Mouse (Mus musculus) hindbrain, embryonic 14.5 days (tissue): ENCODE data around the gene Obscn. TPM values are rescaled to one million over a fixed set of nuclear protein-coding genes. Genes with fewer than 3 reads are reported as not detected.

Experiments used
- ATAC-seq: fragments of 200-750 bp; cut with Nextera tagmentation; 2 replicates; pipeline ENCODE4 v1.8.0; 2017; ENCODE audit warnings: moderate number of reproducible peaks, mild to moderate bottlenecking, moderate TSS enrichment, moderate library complexity; ENCODE audit not compliant: low FRiP score
- DNase-seq: peaks from one replicate; pipeline ENCODE4 v3.0.0-alpha.2; 2015; ENCODE audit warnings: low spot score
- H3K27ac ChIP-seq: fragments of 300-500 bp; sonication (generic); 2 replicates; pipeline ENCODE4 v1.5.1; 2014; ENCODE audit warnings: mild to moderate bottlenecking, moderate library complexity
- H3K27me3 ChIP-seq: fragments of 300-500 bp; sonication (generic); 2 replicates; pipeline ENCODE4 v1.6.1; 2014; ENCODE audit warnings: mild to moderate bottlenecking, low read length, mixed read lengths; ENCODE audit not compliant: control insufficient read depth, insufficient read depth
- H3K36me3 ChIP-seq: fragments of 300-500 bp; sonication (generic); replicated peaks from 2 replicates; pipeline ENCODE4 v1.6.1; 2014; ENCODE audit not compliant: control insufficient read depth, insufficient read depth
- H3K4me1 ChIP-seq: fragments of 300-500 bp; sonication (generic); replicated peaks from 2 replicates; pipeline ENCODE4 v1.6.1; 2014; ENCODE audit warnings: antibody characterized with exemption, low read length, mixed read lengths; ENCODE audit not compliant: control insufficient read depth, insufficient read depth
- H3K4me2 ChIP-seq: fragments of 300-500 bp; sonication (generic); replicated peaks from 2 replicates; pipeline ENCODE4 v1.6.1; 2014; ENCODE audit warnings: mild to moderate bottlenecking, moderate library complexity
- H3K4me3 ChIP-seq: fragments of 300-500 bp; sonication (generic); replicated peaks from 2 replicates; pipeline ENCODE4 v1.5.1; 2014; ENCODE audit warnings: mild to moderate bottlenecking, low read length
- H3K9ac ChIP-seq: fragments of 300-500 bp; sonication (generic); 2 replicates; pipeline ENCODE4 v1.6.1; 2014
- H3K9me3 ChIP-seq: fragments of 300-500 bp; sonication (generic); 2 replicates; pipeline ENCODE4 v1.6.1; 2016; ENCODE audit warnings: low read length; ENCODE audit not compliant: control insufficient read depth
- WGBS: fragments of 180-500 bp; shearing (Covaris S2); extraction: QIAGEN DNeasy Blood & Tissue Kit; methylation state at CpG from one replicate; pipeline ENCODE4 v1.1.7; 2014; 5-methylcytosine and 5-hydroxymethylcytosine counted together
- polyA plus RNA-seq: library from polyadenylated mRNA; unstranded; fragments of >200 nt; fragmentation: Nextera tagmentation; extraction: Ambion mirVana; gene quantifications from 2 replicates; pipeline ENCODE4 v1.2.1, GENCODE M21; 2014

Gene Obscn
- polyA plus RNA-seq, 1 experiment from 2014 or later = 0.71 TPM

DNA sequence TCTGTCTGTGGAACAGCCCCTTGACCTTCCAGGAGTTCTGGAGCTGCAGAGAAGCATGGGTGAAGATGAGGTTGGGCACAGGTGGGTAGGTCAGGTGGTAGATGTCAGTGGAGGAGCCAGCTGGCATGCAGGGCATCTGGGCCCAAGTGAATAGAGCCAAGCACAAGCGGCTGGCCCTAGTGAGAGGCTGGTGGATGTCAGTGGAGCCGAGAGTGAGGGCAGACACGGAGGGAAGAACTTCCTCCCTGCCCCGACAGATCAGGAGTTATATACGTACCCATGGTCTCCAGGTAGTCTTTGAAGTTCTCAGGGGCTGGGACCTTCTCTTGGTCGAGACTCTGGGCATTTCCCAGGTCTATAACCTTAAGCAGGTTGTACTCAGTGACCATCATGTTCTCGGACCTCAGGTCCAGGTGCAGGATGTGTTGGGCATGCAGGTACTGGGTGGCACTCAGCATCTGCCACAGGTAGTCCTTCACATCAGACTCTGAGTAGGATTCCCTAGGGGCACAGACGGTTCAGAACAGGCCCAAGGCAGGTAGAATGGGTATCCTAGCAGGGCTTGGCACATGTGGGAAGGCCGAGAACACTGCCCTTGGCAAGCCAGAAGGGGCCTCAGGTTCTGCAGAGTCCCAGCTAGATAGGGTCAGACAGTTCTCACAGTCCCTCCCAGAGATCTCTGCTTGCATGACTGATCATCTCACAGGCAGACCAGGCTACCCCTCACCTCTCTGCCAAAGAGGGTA, 141.0 kb downstream of the Obscn start:
- Histone ChIP-seq H3K27ac (no peak overlapping the region), H3K36me3 (peaks cover 17% of the 10 kb centered on the region), H3K4me1 (0 out of 2 replicates have a peak, but pooled peaks cover 3% of the 10 kb centered on the region), H3K4me2 (peak overlapping the region; percentile 67), H3K27me3 (peaks cover 8% of the 10 kb centered on the region; the same call in 1 of the 2 replicates), H3K4me3 (no peak overlapping the region; the same call in 1 of the 2 replicates), H3K9me3 (no peaks in the 10 kb centered on the region), H3K9ac (no peak overlapping the region)
- ATAC-seq (no peak), DNase-seq (no peak)
- WGBS = 72% methylated on average over 9 of the region's 9 CpGs

- H3K9ac ChIP-seq = peak overlapping the region; percentile 65
- H3K36me3 ChIP-seq = peaks cover 26% of the 10 kb centered on the region
- ATAC-seq = peak; percentile 72
- H3K4me3 ChIP-seq = peak overlapping the region; percentile 40
- 0 out of 2 replicates have a peak, but pooled peaks cover 3% of the 10 kb centered on the region for H3K4me1 ChIP-seq
- peak overlapping the region; percentile 67 for H3K4me2 ChIP-seq
- 1% methylated on average over 30 of the region's 35 CpGs for WGBS
- no peaks in the 10 kb centered on the region for H3K9me3 ChIP-seq
- peak; percentile 55 for DNase-seq
- H3K27me3 ChIP-seq = peaks cover 8% of the 10 kb centered on the region; the same call in 1 of the 2 replicates
- no peak overlapping the region for H3K27ac ChIP-seq
Measured at GRCm38 (mm10) chr11:58994337-58994826, 141.8 kb downstream of the Obscn start.

GRCm38 (mm10) chr11:58993091-58993670, 143.0 kb downstream of the Obscn start:
- DNase-seq (no peak), ATAC-seq (no peak)

GRCm38 (mm10) chr11:58991911-58992310, 144.3 kb downstream of the Obscn start:
- 90% methylated on average over 3 of the region's 3 CpGs for WGBS
- Histone ChIP-seq H3K9ac (no peak overlapping the region), H3K27ac (no peak overlapping the region), H3K4me3 (no peak overlapping the region), H3K9me3 (no peaks in the 10 kb centered on the region), H3K36me3 (peaks cover 50% of the 10 kb centered on the region), H3K27me3 (peaks cover 8% of the 10 kb centered on the region; the same call in 1 of the 2 replicates), H3K4me1 (0 out of 2 replicates have a peak, but pooled peaks cover 3% of the 10 kb centered on the region), H3K4me2 (no peak overlapping the region)
- no peak for ATAC-seq
- no peak for DNase-seq

More at GRCm38 (mm10) chr11:58993091-58993670, 143.0 kb downstream of the Obscn start:
- H3K27me3 ChIP-seq = peaks cover 8% of the 10 kb centered on the region; the same call in 1 of the 2 replicates
- peaks cover 38% of the 10 kb centered on the region for H3K36me3 ChIP-seq
- 0 out of 2 replicates have a peak, but pooled peaks cover 3% of the 10 kb centered on the region for H3K4me1 ChIP-seq
- H3K4me3 ChIP-seq = no peak overlapping the region
- H3K9me3 ChIP-seq = no peaks in the 10 kb centered on the region
- H3K9ac ChIP-seq = no peak overlapping the region
- H3K4me2 ChIP-seq = no peak overlapping the region
- WGBS = 87% methylated on average over 6 of the region's 6 CpGs
- no peak overlapping the region for H3K27ac ChIP-seq

DNA sequence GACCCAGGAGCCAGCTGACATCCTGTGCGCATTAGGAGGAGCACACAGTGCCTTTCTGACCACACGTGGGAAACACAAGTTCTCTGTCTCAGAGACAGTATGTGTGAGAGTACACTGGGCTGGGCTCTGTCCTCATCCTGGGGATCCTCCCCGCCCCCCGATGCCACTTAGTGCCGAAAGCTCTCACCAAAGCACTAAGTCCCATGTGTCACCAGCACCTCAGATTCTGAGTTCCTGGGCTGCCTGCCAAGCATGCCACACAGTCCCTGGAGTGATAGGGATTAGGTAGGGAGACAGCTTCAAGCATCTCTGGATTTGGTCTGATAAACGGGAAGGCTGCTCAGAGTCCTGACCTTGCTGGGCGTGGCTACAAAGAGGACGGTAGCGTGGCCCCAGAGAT, 145.4 kb downstream of the Obscn start:
- no peak overlapping the region for H3K9ac ChIP-seq
- H3K27ac ChIP-seq = no peak overlapping the region
- 87% methylated on average over 9 of the region's 9 CpGs for WGBS
- no peak for DNase-seq
- H3K4me2 ChIP-seq = no peak overlapping the region
- 0 out of 2 replicates have a peak, but pooled peaks cover 3% of the 10 kb centered on the region for H3K4me1 ChIP-seq
- no peaks in the 10 kb centered on the region for H3K9me3 ChIP-seq
- H3K27me3 ChIP-seq = peaks cover 8% of the 10 kb centered on the region; the same call in 1 of the 2 replicates
- H3K4me3 ChIP-seq = no peak overlapping the region
- H3K36me3 ChIP-seq = peaks cover 62% of the 10 kb centered on the region
- no peak for ATAC-seq

DNA sequence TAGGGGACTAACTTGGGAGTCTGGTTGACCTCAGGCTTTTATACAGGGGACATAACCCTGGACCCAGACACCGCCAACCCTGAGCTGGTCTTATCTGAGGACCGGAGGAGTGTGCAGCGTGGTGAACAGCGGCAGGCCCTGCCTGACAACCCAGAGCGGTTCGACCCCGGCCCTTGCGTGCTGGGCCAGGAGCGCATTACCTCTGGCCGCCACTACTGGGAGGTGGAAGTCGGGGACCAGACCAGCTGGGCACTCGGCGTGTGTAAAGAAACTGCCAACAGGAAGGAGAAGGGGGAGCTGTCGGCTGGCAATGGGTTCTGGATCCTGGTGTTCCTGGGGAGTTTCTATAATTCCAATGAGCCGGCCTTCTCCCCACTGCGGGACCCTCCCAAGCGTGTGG, 146.1 kb downstream of the Obscn start:
- H3K9ac ChIP-seq = no peak overlapping the region
- H3K27ac ChIP-seq = no peak overlapping the region
- H3K36me3 ChIP-seq = peaks cover 68% of the 10 kb centered on the region
- H3K4me2 ChIP-seq = no peak overlapping the region
- DNase-seq (no peak), ATAC-seq (no peak)
- 0 out of 2 replicates have a peak, but pooled peaks cover 3% of the 10 kb centered on the region for H3K4me1 ChIP-seq
- no peaks in the 10 kb centered on the region for H3K9me3 ChIP-seq
- peaks cover 3% of the 10 kb centered on the region; the same call in 1 of the 2 replicates for H3K27me3 ChIP-seq
- WGBS = 90% methylated on average over 17 of the region's 17 CpGs
- no peak overlapping the region for H3K4me3 ChIP-seq

DNA sequence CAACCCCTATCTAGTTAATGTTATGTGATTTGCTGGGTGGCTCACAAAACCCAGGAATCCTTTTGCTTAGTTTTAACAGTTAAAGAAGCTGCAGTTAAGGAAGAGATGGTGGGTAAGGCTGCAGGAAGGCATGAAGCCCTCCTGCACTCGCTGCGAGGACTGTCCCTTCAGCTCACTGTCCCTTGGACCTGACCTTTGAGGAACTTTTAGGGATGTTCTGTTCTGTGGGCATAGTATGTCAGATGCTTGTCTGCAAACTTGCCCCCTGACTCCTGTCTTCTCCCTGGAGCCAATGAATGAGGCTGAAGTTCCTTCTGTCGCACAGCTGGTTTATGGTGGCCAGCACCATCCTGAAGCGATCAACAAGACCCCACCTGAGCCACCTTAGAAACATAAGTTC, 147.0 kb downstream of the Obscn start:
- Histone ChIP-seq H3K4me3 (no peak overlapping the region), H3K36me3 (peaks cover 75% of the 10 kb centered on the region), H3K27me3 (no peaks in the 10 kb centered on the region), H3K4me1 (0 out of 2 replicates have a peak, but pooled peaks cover 2% of the 10 kb centered on the region), H3K27ac (no peak overlapping the region), H3K9ac (no peak overlapping the region), H3K4me2 (no peak overlapping the region), H3K9me3 (no peaks in the 10 kb centered on the region)
- ATAC-seq (no peak), DNase-seq (no peak)
- WGBS = 98% methylated on average over 4 of the region's 4 CpGs

DNA sequence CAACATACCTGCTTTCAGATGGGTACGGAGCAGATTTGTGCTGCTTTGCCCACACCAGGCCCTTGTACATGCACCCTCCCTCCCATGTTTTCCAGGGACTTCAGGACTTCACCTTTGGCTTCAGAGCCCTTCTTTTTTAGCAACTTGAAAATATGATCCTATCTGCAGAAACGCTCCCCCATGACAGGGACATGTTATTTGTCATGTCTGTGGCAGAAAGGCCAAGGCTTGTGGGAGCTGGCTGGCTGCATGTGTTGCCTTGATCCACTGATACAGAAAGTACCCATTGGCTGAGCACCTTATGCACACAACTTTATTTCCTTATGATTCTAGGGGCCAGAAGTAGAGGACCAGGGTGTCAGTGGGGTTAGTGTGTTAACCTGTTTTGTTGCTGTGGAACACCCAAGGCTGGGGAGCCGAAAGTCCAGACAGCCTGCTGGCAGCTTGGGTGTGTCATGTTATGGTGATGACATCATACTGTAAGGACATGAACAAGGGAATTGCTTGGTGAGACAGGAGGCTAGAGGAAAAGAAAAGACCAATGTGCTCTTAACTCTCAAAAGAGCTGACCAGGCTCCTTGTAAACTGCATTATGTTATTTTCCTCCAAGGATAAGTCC, 150.8 kb downstream of the Obscn start:
- no peak for DNase-seq
- H3K27me3 ChIP-seq = no peaks in the 10 kb centered on the region
- peaks cover 9% of the 10 kb centered on the region; the same call in 1 of the 2 replicates for H3K4me1 ChIP-seq
- 96% methylated on average over 3 of the region's 3 CpGs for WGBS
- ATAC-seq = no peak
- no peak overlapping the region for H3K4me3 ChIP-seq
- no peaks in the 10 kb centered on the region for H3K9me3 ChIP-seq
- H3K27ac ChIP-seq = no peak overlapping the region
- no peak overlapping the region for H3K9ac ChIP-seq
- no peak overlapping the region for H3K4me2 ChIP-seq
- H3K36me3 ChIP-seq = peaks cover 79% of the 10 kb centered on the region

DNA sequence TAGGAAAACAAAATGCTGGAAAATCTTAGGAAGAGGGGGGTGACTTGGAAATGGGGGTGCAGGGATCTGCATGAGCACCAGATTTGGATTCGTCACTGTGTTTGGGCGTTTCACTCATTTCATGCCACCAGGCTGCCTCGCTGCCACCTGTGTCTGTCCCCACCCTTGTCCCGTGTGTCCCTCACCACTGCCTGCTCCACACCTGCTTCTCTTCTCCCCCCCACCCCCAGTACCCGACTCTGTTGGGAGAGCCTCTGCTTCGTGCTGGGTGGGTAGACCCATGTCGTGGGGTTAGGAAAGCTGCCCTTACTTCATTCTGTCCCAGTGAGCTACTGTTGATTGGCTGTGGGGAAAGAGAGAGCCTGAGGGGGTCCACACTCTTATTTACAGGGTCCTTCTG, 151.5 kb downstream of the Obscn start:
- Histone ChIP-seq H3K4me3 (no peak overlapping the region), H3K9ac (no peak overlapping the region), H3K27me3 (no peaks in the 10 kb centered on the region), H3K27ac (no peak overlapping the region), H3K36me3 (peaks cover 71% of the 10 kb centered on the region), H3K4me2 (no peak overlapping the region), H3K9me3 (no peaks in the 10 kb centered on the region), H3K4me1 (peaks cover 17% of the 10 kb centered on the region)
- DNase-seq (no peak), ATAC-seq (no peak)
- 98% methylated on average over 7 of the region's 7 CpGs for WGBS
